Mouse (Mus musculus) stomach, embryonic 16.5 days (tissue): ENCODE results near the gene Acsf3. TPM values are rescaled to one million over a fixed set of nuclear protein-coding genes. Genes with fewer than 3 reads are reported as not detected.

Experiments used
- ATAC-seq: fragments of 200-750 bp; cut with Nextera tagmentation; 2 replicates; pipeline ENCODE4 v1.8.0; 2017; ENCODE audit warnings: moderate number of reproducible peaks, moderate TSS enrichment; ENCODE audit not compliant: insufficient read depth, low FRiP score
- H3K27ac ChIP-seq: fragments of 300-500 bp; sonication (generic); 2 replicates; pipeline ENCODE4 v1.5.1; 2014; ENCODE audit warnings: low read length
- H3K27me3 ChIP-seq: fragments of 300-500 bp; sonication (generic); 2 replicates; pipeline ENCODE4 v1.6.1; 2014; ENCODE audit warnings: low read length, control low read depth, mixed read lengths; ENCODE audit not compliant: control insufficient read depth, insufficient read depth
- H3K36me3 ChIP-seq: fragments of 300-500 bp; sonication (generic); 2 replicates; pipeline ENCODE4 v1.6.1; 2014; ENCODE audit warnings: low read length; ENCODE audit not compliant: control insufficient read depth, insufficient read depth
- H3K4me1 ChIP-seq: fragments of 300-500 bp; sonication (generic); 2 replicates; pipeline ENCODE4 v1.6.1; 2014; ENCODE audit warnings: low read length, control low read depth, mixed read lengths; ENCODE audit not compliant: control insufficient read depth, insufficient read depth
- H3K4me2 ChIP-seq: fragments of 300-500 bp; sonication (generic); 2 replicates; pipeline ENCODE4 v1.6.1; 2014; ENCODE audit warnings: low read depth, low read length, mixed read lengths
- H3K4me3 ChIP-seq: fragments of 300-500 bp; sonication (generic); replicated peaks from 2 replicates; pipeline ENCODE4 v1.5.1; 2014; ENCODE audit warnings: mild to moderate bottlenecking, low read length
- H3K9ac ChIP-seq: fragments of 300-500 bp; sonication (generic); 2 replicates; pipeline ENCODE4 v1.6.1; 2014; ENCODE audit warnings: low read length
- H3K9me3 ChIP-seq: fragments of 300-500 bp; sonication (generic); replicated peaks from 2 replicates; pipeline ENCODE4 v1.6.1; 2016; ENCODE audit warnings: low read length, control low read depth; ENCODE audit not compliant: control insufficient read depth
- whole genome bisulfite sequencing: fragments of 180-500 bp; shearing (Covaris S2); extraction: QIAGEN DNeasy Blood & Tissue Kit; methylation state at CpG from one replicate; pipeline ENCODE4 v1.1.7; 2014; 5-methylcytosine and 5-hydroxymethylcytosine counted together
- polyA plus RNA-seq: library from polyadenylated mRNA; unstranded; fragments of >200 nt; fragmentation: Nextera tagmentation; extraction: Ambion mirVana; gene quantifications from 2 replicates; pipeline ENCODE4 v1.2.1, GENCODE M21; 2015

Acsf3 gene
- polyA plus RNA-seq, 1 experiment from 2014 or later = 20.1 TPM

DNA sequence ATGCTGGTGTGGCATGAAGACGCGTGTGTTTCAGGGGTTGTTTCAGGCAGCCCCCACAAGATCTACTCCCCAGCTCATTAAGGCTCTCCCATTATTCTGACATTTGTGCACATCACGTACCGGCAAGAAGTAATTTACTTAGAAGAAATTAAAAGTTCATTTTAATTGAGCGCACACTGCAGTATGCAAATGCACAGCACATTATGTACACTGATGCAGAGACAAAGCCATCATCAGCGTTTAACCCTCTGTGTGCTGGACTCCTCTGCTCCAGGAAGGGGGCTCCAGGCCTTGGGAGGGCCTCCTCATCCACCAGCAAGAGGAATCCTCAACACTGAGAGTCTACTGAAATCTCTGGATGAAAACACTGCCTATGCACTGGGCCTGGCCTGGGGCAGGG, 37.4 kb upstream of the Acsf3 start:
- H3K4me1 ChIP-seq = no peaks in the 10 kb centered on the region; the same call in 1 of the 2 replicates
- no peak overlapping the region for H3K4me3 ChIP-seq
- no peaks in the 10 kb centered on the region for H3K9me3 ChIP-seq
- H3K27ac ChIP-seq = no peak overlapping the region
- ATAC-seq = no peak
- H3K27me3 ChIP-seq = peaks cover 6% of the 10 kb centered on the region
- WGBS = 89% methylated on average over 6 of the region's 6 CpGs
- no peak overlapping the region for H3K4me2 ChIP-seq
- no peak overlapping the region for H3K9ac ChIP-seq
- no peaks in the 10 kb centered on the region for H3K36me3 ChIP-seq

GRCm38 (mm10) chr8:122739102-122739725, 36.1 kb upstream of the Acsf3 start:
- no peak for ATAC-seq

DNA sequence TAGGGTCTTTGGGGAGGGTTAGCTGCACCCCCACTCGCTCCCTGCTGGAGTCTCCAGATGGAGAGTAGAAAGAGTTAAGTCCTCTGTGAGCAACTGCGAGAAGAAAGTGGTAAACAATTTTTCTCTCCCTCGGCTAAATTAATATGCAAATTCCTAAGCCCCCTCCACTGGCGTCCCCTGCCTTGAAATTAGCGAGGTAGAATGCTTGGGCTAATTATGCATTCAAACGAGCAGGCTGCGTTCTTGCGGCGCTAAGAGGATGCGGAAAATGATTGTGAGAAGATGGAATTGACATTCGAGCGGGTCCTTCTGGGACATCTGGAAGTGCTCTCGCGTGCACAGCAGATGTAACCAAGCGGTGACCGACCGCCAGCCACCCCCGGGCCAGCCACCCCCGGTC, 32.8 kb upstream of the Acsf3 start:
- Histone ChIP-seq H3K27me3 (peaks cover 29% of the 10 kb centered on the region), H3K4me3 (no peak overlapping the region), H3K9ac (no peak overlapping the region), H3K9me3 (no peaks in the 10 kb centered on the region), H3K27ac (no peak overlapping the region), H3K36me3 (no peaks in the 10 kb centered on the region), H3K4me1 (no peaks in the 10 kb centered on the region), H3K4me2 (no peak overlapping the region)
- ATAC-seq = no peak
- 23% methylated on average over 19 of the region's 19 CpGs for WGBS

More at GRCm38 (mm10) chr8:122739102-122739725, 36.1 kb upstream of the Acsf3 start:
- no peaks in the 10 kb centered on the region for H3K9me3 ChIP-seq
- no peaks in the 10 kb centered on the region; the same call in 1 of the 2 replicates for H3K4me1 ChIP-seq
- no peak overlapping the region for H3K9ac ChIP-seq
- no peaks in the 10 kb centered on the region for H3K36me3 ChIP-seq
- no peak overlapping the region for H3K4me3 ChIP-seq
- H3K27me3 ChIP-seq = peaks cover 13% of the 10 kb centered on the region
- WGBS = 23% methylated on average over 11 of the region's 11 CpGs
- H3K27ac ChIP-seq = no peak overlapping the region
- H3K4me2 ChIP-seq = no peak overlapping the region

- no peak overlapping the region for H3K27ac ChIP-seq
- no peak for ATAC-seq
- no peak overlapping the region for H3K4me3 ChIP-seq
- no peaks in the 10 kb centered on the region for H3K9me3 ChIP-seq
- H3K4me1 ChIP-seq = no peaks in the 10 kb centered on the region
- H3K9ac ChIP-seq = no peak overlapping the region
- H3K27me3 ChIP-seq = peaks cover 29% of the 10 kb centered on the region
- H3K36me3 ChIP-seq = no peaks in the 10 kb centered on the region
- H3K4me2 ChIP-seq = no peak overlapping the region
- WGBS = 24% methylated on average over 17 of the region's 17 CpGs
Observed at GRCm38 (mm10) chr8:122745022-122745749, 30.1 kb upstream of the Acsf3 start.

DNA sequence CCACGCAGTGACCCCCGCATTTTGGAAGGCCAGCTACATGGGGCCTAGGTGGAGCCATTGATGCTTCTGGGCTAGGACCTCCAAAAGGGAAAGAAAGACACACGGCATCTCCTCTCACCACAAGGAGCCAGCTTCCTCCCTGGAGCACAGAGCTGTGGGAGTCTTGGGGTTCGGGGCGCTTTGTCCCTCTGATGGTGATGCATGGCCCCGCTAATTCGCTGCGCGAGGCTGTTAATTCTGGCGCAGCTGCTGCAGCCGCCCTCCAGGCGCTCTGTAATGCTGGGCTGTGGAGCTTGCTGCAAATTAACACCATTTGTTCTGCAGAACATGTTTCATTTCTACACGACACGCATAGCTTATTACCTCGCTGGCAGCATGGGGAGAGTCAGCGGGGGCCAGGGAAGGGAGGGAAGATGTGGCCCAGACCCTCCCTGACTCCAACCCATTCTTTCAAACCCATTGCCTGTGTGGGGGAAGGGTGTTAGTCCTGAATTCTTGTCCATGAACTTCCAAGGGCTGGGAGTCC, 29.5 kb upstream of the Acsf3 start:
- H3K4me2 ChIP-seq = no peak overlapping the region
- no peaks in the 10 kb centered on the region for H3K4me1 ChIP-seq
- no peak for ATAC-seq
- WGBS = 16% methylated on average over 16 of the region's 16 CpGs
- no peaks in the 10 kb centered on the region for H3K36me3 ChIP-seq
- no peak overlapping the region for H3K4me3 ChIP-seq
- H3K9ac ChIP-seq = no peak overlapping the region
- H3K27me3 ChIP-seq = peaks cover 28% of the 10 kb centered on the region
- no peak overlapping the region for H3K27ac ChIP-seq
- no peaks in the 10 kb centered on the region for H3K9me3 ChIP-seq

- no peaks in the 10 kb centered on the region for H3K9me3 ChIP-seq
- H3K27ac ChIP-seq = no peak overlapping the region
- H3K4me1 ChIP-seq = no peaks in the 10 kb centered on the region
- ATAC-seq = no peak
- no peak overlapping the region for H3K4me2 ChIP-seq
- no peaks in the 10 kb centered on the region for H3K36me3 ChIP-seq
- WGBS = 55% methylated on average over 7 of the region's 7 CpGs
- no peak overlapping the region for H3K9ac ChIP-seq
- H3K4me3 ChIP-seq = no peak overlapping the region
- H3K27me3 ChIP-seq = peaks cover 23% of the 10 kb centered on the region
Observed at GRCm38 (mm10) chr8:122746439-122746838, 28.8 kb upstream of the Acsf3 start.

DNA sequence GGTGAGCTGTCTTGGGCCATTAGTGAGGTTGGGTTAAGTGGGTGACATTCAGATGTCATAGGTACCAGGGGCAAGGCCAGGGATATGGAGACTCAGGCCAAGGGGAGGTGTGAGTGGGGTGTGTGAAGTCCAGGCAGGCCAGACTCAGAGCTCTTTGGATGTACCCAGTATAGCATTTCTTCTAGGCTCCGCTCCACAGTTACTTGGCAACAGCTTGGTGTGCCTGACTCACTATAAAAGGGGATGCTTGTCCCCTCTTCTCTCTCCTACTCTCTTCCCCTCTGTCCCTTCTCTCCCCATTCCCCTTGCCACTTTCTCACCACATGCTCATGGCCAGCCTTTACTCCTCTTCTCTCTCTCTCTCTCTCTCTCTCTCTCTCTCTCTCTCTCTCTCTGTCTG, 27.5 kb upstream of the Acsf3 start:
- Histone ChIP-seq H3K27me3 (peaks cover 23% of the 10 kb centered on the region), H3K27ac (no peak overlapping the region), H3K4me3 (no peak overlapping the region), H3K9me3 (no peaks in the 10 kb centered on the region), H3K4me2 (no peak overlapping the region), H3K4me1 (no peaks in the 10 kb centered on the region), H3K36me3 (no peaks in the 10 kb centered on the region), H3K9ac (no peak overlapping the region)
- ATAC-seq = no peak
- WGBS = 82% methylated on average over 1 of the region's 1 CpGs

- WGBS = 55% methylated on average over 6 of the region's 6 CpGs
- Histone ChIP-seq H3K27ac (no peak overlapping the region), H3K9ac (no peak overlapping the region), H3K4me1 (no peaks in the 10 kb centered on the region), H3K4me2 (no peak overlapping the region), H3K36me3 (no peaks in the 10 kb centered on the region), H3K27me3 (peaks cover 15% of the 10 kb centered on the region), H3K4me3 (no peak overlapping the region), H3K9me3 (no peaks in the 10 kb centered on the region)
- no peak for ATAC-seq
Observed at GRCm38 (mm10) chr8:122749333-122749958, 25.8 kb upstream of the Acsf3 start.

- Histone ChIP-seq H3K36me3 (no peaks in the 10 kb centered on the region), H3K4me2 (no peak overlapping the region), H3K4me3 (no peak overlapping the region), H3K4me1 (no peaks in the 10 kb centered on the region), H3K9ac (no peak overlapping the region), H3K27ac (no peak overlapping the region), H3K9me3 (no peaks in the 10 kb centered on the region), H3K27me3 (peaks cover 6% of the 10 kb centered on the region; the same call in 1 of the 2 replicates)
- ATAC-seq = no peak
- 67% methylated on average over 5 of the region's 5 CpGs for WGBS
Observed at GRCm38 (mm10) chr8:122751342-122751741, 23.9 kb upstream of the Acsf3 start.
